Mouse (Mus musculus) left cerebral cortex, postnatal 14 days (tissue): ENCODE data around the gene Pdia6. TPM values are rescaled to one million over a fixed set of nuclear protein-coding genes. Genes with fewer than 3 reads are reported as not detected.
A peak's percentile ranks its signal among the peaks of the same experiment; 100 is the strongest.

Experiments
- DNase-seq, 2 experiments: peaks; one replicate each; pipeline ENCODE4 v3.0.0; 2021 to 2022; ENCODE audit warnings: low spot score in 2 of 2, mixed read lengths in 1 of 2
- intact Hi-C: fragments of 180-260 bp; cut with DNase I; formaldehyde crosslinking; loops from one replicate; pipeline ENCODE4 v1.15.1; 2025
- total RNA-seq, 2 experiments: library from RNA; stranded (reverse); gene quantifications; 2 replicates each; pipeline ENCODE4 v1.2.3; 2021

Pdia6 gene
- total RNA-seq, 2 experiments from 2014 or later = 111 to 132 TPM

- DNase-seq = peak; percentile 81
- intact Hi-C loops = loop anchor here (2.0 to 5.0 kb wide), 3 partner anchors 85 to 445 kb away; partner anchors contain the start of gene E2f6
These were observed 9.4 kb upstream of the Pdia6 start for GRCm38 (mm10) chr12:17256905-17257304.

GRCm38 (mm10) chr12:17258431-17258830 lies 7.9 kb upstream of the Pdia6 start:
- intact Hi-C loops = loop anchor here (5.0 kb wide), 2 partner anchors 86 to 446 kb away; partner anchors contain the start of gene E2f6
- DNase-seq = no peak

- intact Hi-C loops = no loop called here
- DNase-seq = no peak
These were observed 5.3 kb upstream of the Pdia6 start for GRCm38 (mm10) chr12:17261005-17261404.

- intact Hi-C loops = no loop called here
- DNase-seq = no peak
These were observed 2.5 kb upstream of the Pdia6 start for GRCm38 (mm10) chr12:17263881-17264280.

- intact Hi-C loops = no loop called here
- no peak for DNase-seq
These were observed 1.5 kb upstream of the Pdia6 start for GRCm38 (mm10) chr12:17264826-17265225.

- DNase-seq = no peak
- intact Hi-C loops = no loop called here
These were observed 287 bp downstream of the Pdia6 start for GRCm38 (mm10) chr12:17266673-17266990.

GRCm38 (mm10) chr12:17267316-17267715 lies 971 bp downstream of the Pdia6 start:
- intact Hi-C loops = no loop called here
- peak in 1 of 2 experiments; percentile 53 for DNase-seq

- DNase-seq = peak; percentile 52 to 63
- intact Hi-C loops = no loop called here
These were observed 4.9 kb downstream of the Pdia6 start for GRCm38 (mm10) chr12:17271272-17271671.

- DNase-seq = no peak
- intact Hi-C loops = no loop called here
These were observed 7.5 kb downstream of the Pdia6 start for GRCm38 (mm10) chr12:17273841-17274240.

GRCm38 (mm10) chr12:17288496-17288895 lies 22.2 kb downstream of the Pdia6 start:
- intact Hi-C loops = no loop called here
- no peak for DNase-seq

- no peak for DNase-seq
- intact Hi-C loops = no loop called here
These were observed 22.7 kb downstream of the Pdia6 start for GRCm38 (mm10) chr12:17289060-17289459.

- no peak for DNase-seq
- intact Hi-C loops = no loop called here
These were observed 23.6 kb downstream of the Pdia6 start for GRCm38 (mm10) chr12:17289913-17290312.

- intact Hi-C loops = no loop called here
- no peak for DNase-seq
These were observed 24.2 kb downstream of the Pdia6 start for GRCm38 (mm10) chr12:17290569-17290968.

- DNase-seq = no peak
These were observed 30.6 kb downstream of the Pdia6 start for GRCm38 (mm10) chr12:17296899-17297298.

GRCm38 (mm10) chr12:17299902-17300301 lies 33.6 kb downstream of the Pdia6 start:
- intact Hi-C loops = no loop called here
- no peak for DNase-seq

More at GRCm38 (mm10) chr12:17296899-17297298, 30.6 kb downstream of the Pdia6 start:
- intact Hi-C loops = no loop called here

GRCm38 (mm10) chr12:17305445-17305844 lies 39.1 kb downstream of the Pdia6 start:
- DNase-seq = no peak
- intact Hi-C loops = no loop called here

GRCm38 (mm10) chr12:17308246-17308645 lies 41.9 kb downstream of the Pdia6 start:
- no peak for DNase-seq
- intact Hi-C loops = no loop called here

GRCm38 (mm10) chr12:17310852-17311839 lies 44.8 kb downstream of the Pdia6 start:
- DNase-seq = peak in 1 of 2 experiments; percentile 10
- intact Hi-C loops = no loop called here

- DNase-seq = no peak
- intact Hi-C loops = no loop called here
These were observed 49.8 kb downstream of the Pdia6 start for GRCm38 (mm10) chr12:17316096-17316495.

GRCm38 (mm10) chr12:17317970-17318369 lies 51.6 kb downstream of the Pdia6 start:
- intact Hi-C loops = no loop called here
- DNase-seq = no peak

- intact Hi-C loops = no loop called here
- DNase-seq = no peak
These were observed 52.1 kb downstream of the Pdia6 start for GRCm38 (mm10) chr12:17318453-17318852.
